Mouse (Mus musculus) heart, adult 2 months (tissue): Measurements from ENCODE around the gene Pimreg. TPM values are rescaled to one million over a fixed set of nuclear protein-coding genes. Genes with fewer than 3 reads are reported as not detected.
A peak's percentile ranks its signal among the peaks of the same experiment; 100 is the strongest.

Experiments
- DNase-seq, 2 experiments: peaks; one replicate each; pipeline ENCODE4 v3.0.0; 2021
- H3K27ac ChIP-seq: fragments of 200-600 bp; 2 replicates; pipeline ENCODE4 v1.8.1; 2022
- H3K27me3 ChIP-seq: fragments of 200-500 bp; 2 replicates; pipeline ENCODE4 v1.6.1; 2012; ENCODE audit warnings: mild to moderate bottlenecking, low read length, inconsistent platforms, mixed read lengths; ENCODE audit not compliant: control insufficient read depth, insufficient read depth
- H3K36me3 ChIP-seq: fragments of 200-500 bp; 2 replicates; pipeline ENCODE4 v1.6.1; 2012; ENCODE audit warnings: low read length, inconsistent platforms; ENCODE audit not compliant: control insufficient read depth, insufficient read depth
- H3K4me1 ChIP-seq: fragments of 200-500 bp; 2 replicates; pipeline ENCODE4 v1.6.1; 2011; ENCODE audit warnings: low read length; ENCODE audit not compliant: control insufficient read depth, insufficient read depth
- H3K4me3 ChIP-seq: fragments of 200-600 bp; 2 replicates; pipeline ENCODE4 v1.8.1; 2022
- H3K79me2 ChIP-seq: fragments of 200-500 bp; replicated peaks from 2 replicates; pipeline ENCODE4 v1.6.1; 2012; ENCODE audit warnings: mild to moderate bottlenecking, inconsistent platforms, low read length, moderate library complexity, mixed read lengths; ENCODE audit not compliant: control insufficient read depth, insufficient read depth
- H3K9ac ChIP-seq: fragments of 200-500 bp; 2 replicates; pipeline ENCODE4 v1.6.1; 2012; ENCODE audit warnings: low read depth, mild to moderate bottlenecking, control low read depth, inconsistent platforms, low read length, mixed read lengths
- CTCF ChIP-seq: fragments of 200-600 bp; IDR thresholded peaks from 2 replicates; pipeline ENCODE4 v1.8.1; 2022; ENCODE audit warnings: antibody characterized with exemption, mild to moderate bottlenecking, moderate library complexity
- EP300 ChIP-seq: fragments of 200-500 bp; IDR thresholded peaks from 2 replicates; pipeline ENCODE4 v1.6.1; 2011; ENCODE audit warnings: low read depth, low read length, control low read depth; ENCODE audit not compliant: insufficient read depth
- POLR2A ChIP-seq: fragments of 200-500 bp; IDR thresholded peaks from 2 replicates; pipeline ENCODE4 v1.6.1; 2011; ENCODE audit warnings: mild to moderate bottlenecking, low read depth, low read length, control low read depth; ENCODE audit not compliant: insufficient read depth
- WGBS: fragments of 180-500 bp; shearing (Covaris S2); methylation state at CpG from one replicate; pipeline ENCODE4 v1.1.7; 2018; 5-methylcytosine and 5-hydroxymethylcytosine counted together
- intact Hi-C: fragments of 180-260 bp; cut with DNase I; formaldehyde crosslinking; loops from one replicate; pipeline ENCODE4 v1.15.1; 2025
- polyA plus RNA-seq: library from polyadenylated mRNA; depleted of rRNA; stranded (reverse); fragments of >200 nt; gene quantifications from 2 replicates; pipeline ENCODE4 v1.2.3, GENCODE M21; 2012
- total RNA-seq, 2 experiments: library from RNA; stranded (reverse); gene quantifications; 2 replicates each; pipeline ENCODE4 v1.2.3; 2021

Gene Pimreg
- total and polyA plus RNA-seq, 3 experiments, result 0.45 to 0.75 TPM; not detected in 1

DNA sequence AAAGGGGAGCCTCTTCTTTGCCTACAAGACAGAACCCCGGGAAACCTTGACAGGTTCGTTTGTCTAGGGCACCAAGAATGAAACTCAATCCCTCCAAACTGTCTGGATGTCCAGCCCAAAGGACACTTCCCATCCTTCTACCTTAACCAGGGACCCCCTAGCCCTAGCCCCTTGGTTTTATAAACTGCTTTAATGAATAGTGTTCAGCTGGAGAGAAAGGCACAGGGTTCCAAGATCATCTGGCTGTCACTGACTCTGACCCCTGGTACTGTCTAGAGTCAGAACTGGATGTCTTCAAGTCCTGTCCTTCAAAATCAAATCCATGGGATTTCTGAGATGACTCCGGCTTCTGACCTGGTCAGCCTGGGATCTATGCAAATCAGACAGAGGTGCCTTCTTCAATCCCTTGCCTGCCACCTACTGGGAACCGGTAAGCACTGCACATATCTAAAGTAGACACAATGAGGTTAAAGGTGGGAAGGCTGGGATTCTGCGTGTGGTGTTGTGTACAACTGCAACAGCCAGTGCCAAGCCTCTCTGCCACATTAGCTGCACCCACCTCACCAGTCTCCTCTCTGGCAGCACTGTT lies 17.5 kb upstream of the Pimreg start:
- H3K4me1 ChIP-seq, result no peaks in the 10 kb centered on the region
- peak; percentile 52 to 58 for DNase-seq
- H3K79me2 ChIP-seq, result no peaks in the 10 kb centered on the region
- no peak overlapping the region for H3K27ac ChIP-seq
- no peak overlapping the region for H3K4me3 ChIP-seq
- no peaks in the 10 kb centered on the region for H3K27me3 ChIP-seq
- H3K36me3 ChIP-seq, result no peaks in the 10 kb centered on the region
- intact Hi-C loops, result loop anchor here (1.0 to 5.0 kb wide), 3 partner anchors 33 to 687 kb away; no protein-coding TSS in a partner anchor
- H3K9ac ChIP-seq, result no peak overlapping the region
- TF ChIP-seq POLR2A, result no peak
- TF ChIP-seq CTCF, result peak; percentile 93
- 0 out of 2 replicates have a peak, but pooled peaks have one; percentile 48 for TF ChIP-seq EP300
- 24% methylated on average over 5 of the region's 5 CpGs for WGBS

- no peak for DNase-seq
- Histone ChIP-seq H3K4me3 (no peak overlapping the region), H3K4me1 (no peaks in the 10 kb centered on the region), H3K36me3 (no peaks in the 10 kb centered on the region), H3K27me3 (no peaks in the 10 kb centered on the region), H3K9ac (no peak overlapping the region), H3K79me2 (no peaks in the 10 kb centered on the region), H3K27ac (no peak overlapping the region)
- TF ChIP-seq CTCF (peak; percentile 64), POLR2A (no peak)
- WGBS, result 33% methylated on average over 5 of the region's 5 CpGs
- intact Hi-C loops, result no loop called here
Observed at GRCm38 (mm10) chr11:72025843-72026242, 16.0 kb upstream of the Pimreg start.

DNA sequence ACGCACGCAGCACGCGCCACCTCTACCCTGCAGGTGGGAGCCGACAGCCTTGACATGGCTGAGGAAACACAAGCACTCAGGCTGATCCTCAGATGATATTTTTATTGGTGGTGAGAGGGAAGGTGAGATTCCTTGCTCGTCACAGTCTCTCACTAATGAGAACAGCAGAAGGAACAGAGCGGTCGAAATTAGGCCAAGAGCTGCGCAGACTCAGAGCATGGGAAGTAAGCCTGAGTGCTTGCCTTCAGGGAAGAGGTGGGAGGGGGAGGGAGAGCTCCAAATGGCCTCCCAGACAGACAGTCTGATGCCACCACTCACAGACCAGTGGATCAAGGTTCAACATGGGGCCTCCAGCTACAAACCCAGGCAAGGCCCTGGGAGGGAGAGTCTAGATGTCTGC lies 15.3 kb upstream of the Pimreg start:
- no peak overlapping the region for H3K4me3 ChIP-seq
- H3K79me2 ChIP-seq, result no peaks in the 10 kb centered on the region
- 86% methylated on average over 9 of the region's 9 CpGs for WGBS
- H3K27me3 ChIP-seq, result no peaks in the 10 kb centered on the region
- TF ChIP-seq EP300 (no peak), CTCF (no peak)
- no peak overlapping the region for H3K27ac ChIP-seq
- no peak for DNase-seq
- no peaks in the 10 kb centered on the region for H3K36me3 ChIP-seq
- H3K9ac ChIP-seq, result no peak overlapping the region
- H3K4me1 ChIP-seq, result no peaks in the 10 kb centered on the region
- intact Hi-C loops, result no loop called here

- no peak for DNase-seq
- Histone ChIP-seq H3K9ac (no peak overlapping the region), H3K36me3 (no peaks in the 10 kb centered on the region), H3K27me3 (no peaks in the 10 kb centered on the region), H3K4me3 (no peak overlapping the region), H3K4me1 (no peaks in the 10 kb centered on the region), H3K27ac (no peak overlapping the region), H3K79me2 (no peaks in the 10 kb centered on the region)
- intact Hi-C loops, result no loop called here
- TF ChIP-seq POLR2A (no peak), EP300 (no peak), CTCF (no peak)
- WGBS, result 77% methylated on average over 9 of the region's 9 CpGs
Observed at GRCm38 (mm10) chr11:72027836-72028235, 14.0 kb upstream of the Pimreg start.

GRCm38 (mm10) chr11:72029143-72029542 lies 12.7 kb upstream of the Pimreg start:
- no peaks in the 10 kb centered on the region for H3K27me3 ChIP-seq
- no peak for DNase-seq
- intact Hi-C loops, result no loop called here
- no peaks in the 10 kb centered on the region for H3K79me2 ChIP-seq
- no peaks in the 10 kb centered on the region for H3K36me3 ChIP-seq
- 21% methylated on average over 23 of the region's 23 CpGs for WGBS
- no peak overlapping the region for H3K27ac ChIP-seq
- no peak overlapping the region for H3K9ac ChIP-seq
- no peak for TF ChIP-seq POLR2A
- peak; percentile 55 for TF ChIP-seq CTCF
- H3K4me1 ChIP-seq, result no peaks in the 10 kb centered on the region
- H3K4me3 ChIP-seq, result no peak overlapping the region

- Histone ChIP-seq H3K79me2 (no peaks in the 10 kb centered on the region), H3K4me1 (no peaks in the 10 kb centered on the region), H3K27ac (no peak overlapping the region), H3K4me3 (no peak overlapping the region), H3K27me3 (no peaks in the 10 kb centered on the region), H3K36me3 (no peaks in the 10 kb centered on the region), H3K9ac (no peak overlapping the region)
- intact Hi-C loops, result no loop called here
- TF ChIP-seq POLR2A (no peak), EP300 (no peak), CTCF (no peak)
- 79% methylated on average over 7 of the region's 7 CpGs for WGBS
- no peak for DNase-seq
Observed at GRCm38 (mm10) chr11:72031353-72031752, 10.5 kb upstream of the Pimreg start.
